Mouse (Mus musculus): Measurements from ENCODE around the gene Adgrf5. TPM values are rescaled to one million over a fixed set of nuclear protein-coding genes. Genes with fewer than 3 reads are reported as not detected.

Gene Adgrf5
- polyA plus RNA-seq, 1 experiment from 2014 or later: 11.0 TPM

GRCm38 (mm10) chr17:43406321-43406720, 46.1 kb downstream of the Adgrf5 start:
- no peaks in the 10 kb centered on the region for H3K4me1 ChIP-seq (replicated peaks; ENCODE audit: control insufficient read depth, insufficient read depth, low read length)
- no peaks in the 10 kb centered on the region for H3K27me3 ChIP-seq (replicated peaks; ENCODE audit: control insufficient read depth, insufficient read depth, low read length)
- ATAC-seq (replicated peaks; ENCODE audit: low FRiP score, low TSS enrichment, low read depth) (no peak), DNase-seq (ENCODE audit: low spot score) (no peak)
- H3K27ac ChIP-seq (ENCODE audit: low read depth): no peak overlapping the region
- no peaks in the 10 kb centered on the region for H3K9me3 ChIP-seq (ENCODE audit: control insufficient read depth, low read length)
- H3K4me2 ChIP-seq (ENCODE audit: low read length): no peak overlapping the region
- H3K9ac ChIP-seq (ENCODE audit: low read length): no peak overlapping the region
- H3K4me3 ChIP-seq (ENCODE audit: low read depth, low read length): no peak overlapping the region
- WGBS: 82% methylated on average over 3 of the region's 3 CpGs
- no peaks in the 10 kb centered on the region for H3K36me3 ChIP-seq (ENCODE audit: control insufficient read depth, insufficient read depth, low read length)

- Histone ChIP-seq H3K4me1 (replicated peaks; ENCODE audit: control insufficient read depth, insufficient read depth, low read length) (no peaks in the 10 kb centered on the region), H3K9me3 (ENCODE audit: control insufficient read depth, low read length) (no peaks in the 10 kb centered on the region), H3K27ac (ENCODE audit: low read depth) (peak overlapping the region; percentile 33; the same call in 1 of the 2 replicates), H3K4me2 (ENCODE audit: low read length) (no peak overlapping the region), H3K27me3 (replicated peaks; ENCODE audit: control insufficient read depth, insufficient read depth, low read length) (no peaks in the 10 kb centered on the region), H3K36me3 (ENCODE audit: control insufficient read depth, insufficient read depth, low read length) (no peaks in the 10 kb centered on the region), H3K9ac (ENCODE audit: low read length) (no peak overlapping the region), H3K4me3 (ENCODE audit: low read depth, low read length) (no peak overlapping the region)
- DNase-seq (ENCODE audit: low spot score): no peak
- peak; percentile 73 for ATAC-seq (replicated peaks; ENCODE audit: low FRiP score, low TSS enrichment, low read depth)
- WGBS: 40% methylated on average over 7 of the region's 7 CpGs
These were observed 47.3 kb downstream of the Adgrf5 start for GRCm38 (mm10) chr17:43407548-43407947.

GRCm38 (mm10) chr17:43413182-43413581, 52.9 kb downstream of the Adgrf5 start:
- ATAC-seq (replicated peaks; ENCODE audit: low FRiP score, low TSS enrichment, low read depth) (no peak), DNase-seq (ENCODE audit: low spot score) (no peak)
- no peak overlapping the region for H3K27ac ChIP-seq (ENCODE audit: low read depth)
- H3K36me3 ChIP-seq (ENCODE audit: control insufficient read depth, insufficient read depth, low read length): no peaks in the 10 kb centered on the region
- no peak overlapping the region for H3K9ac ChIP-seq (ENCODE audit: low read length)
- no peaks in the 10 kb centered on the region for H3K27me3 ChIP-seq (replicated peaks; ENCODE audit: control insufficient read depth, insufficient read depth, low read length)
- no peak overlapping the region for H3K4me3 ChIP-seq (ENCODE audit: low read depth, low read length)
- WGBS: 66% methylated on average over 7 of the region's 7 CpGs
- H3K9me3 ChIP-seq (ENCODE audit: control insufficient read depth, low read length): no peaks in the 10 kb centered on the region
- H3K4me2 ChIP-seq (ENCODE audit: low read length): no peak overlapping the region
- no peaks in the 10 kb centered on the region for H3K4me1 ChIP-seq (replicated peaks; ENCODE audit: control insufficient read depth, insufficient read depth, low read length)

GRCm38 (mm10) chr17:43419204-43419603, 59.0 kb downstream of the Adgrf5 start:
- DNase-seq (ENCODE audit: low spot score) (no peak), ATAC-seq (replicated peaks; ENCODE audit: low FRiP score, low TSS enrichment, low read depth) (no peak)
- Histone ChIP-seq H3K9me3 (ENCODE audit: control insufficient read depth, low read length) (no peaks in the 10 kb centered on the region), H3K4me2 (ENCODE audit: low read length) (no peak overlapping the region), H3K36me3 (ENCODE audit: control insufficient read depth, insufficient read depth, low read length) (no peaks in the 10 kb centered on the region), H3K27me3 (replicated peaks; ENCODE audit: control insufficient read depth, insufficient read depth, low read length) (no peaks in the 10 kb centered on the region), H3K27ac (ENCODE audit: low read depth) (no peak overlapping the region), H3K4me1 (replicated peaks; ENCODE audit: control insufficient read depth, insufficient read depth, low read length) (no peaks in the 10 kb centered on the region), H3K4me3 (ENCODE audit: low read depth, low read length) (no peak overlapping the region), H3K9ac (ENCODE audit: low read length) (no peak overlapping the region)
- WGBS: 77% methylated on average over 5 of the region's 5 CpGs

- no peak overlapping the region for H3K4me2 ChIP-seq (ENCODE audit: low read length)
- no peaks in the 10 kb centered on the region for H3K9me3 ChIP-seq (ENCODE audit: control insufficient read depth, low read length)
- H3K27me3 ChIP-seq (replicated peaks; ENCODE audit: control insufficient read depth, insufficient read depth, low read length): no peaks in the 10 kb centered on the region
- no peak overlapping the region for H3K27ac ChIP-seq (ENCODE audit: low read depth)
- DNase-seq (ENCODE audit: low spot score): no peak
- WGBS: 74% methylated on average over 3 of the region's 3 CpGs
- H3K4me1 ChIP-seq (replicated peaks; ENCODE audit: control insufficient read depth, insufficient read depth, low read length): no peaks in the 10 kb centered on the region
- no peak for ATAC-seq (replicated peaks; ENCODE audit: low FRiP score, low TSS enrichment, low read depth)
- no peak overlapping the region for H3K4me3 ChIP-seq (ENCODE audit: low read depth, low read length)
- H3K36me3 ChIP-seq (ENCODE audit: control insufficient read depth, insufficient read depth, low read length): no peaks in the 10 kb centered on the region
- no peak overlapping the region for H3K9ac ChIP-seq (ENCODE audit: low read length)
These were observed 60.1 kb downstream of the Adgrf5 start for GRCm38 (mm10) chr17:43420381-43420780.

- H3K36me3 ChIP-seq (ENCODE audit: control insufficient read depth, insufficient read depth, low read length): no peaks in the 10 kb centered on the region
- no peak overlapping the region for H3K4me2 ChIP-seq (ENCODE audit: low read length)
- H3K27me3 ChIP-seq (replicated peaks; ENCODE audit: control insufficient read depth, insufficient read depth, low read length): no peaks in the 10 kb centered on the region
- H3K27ac ChIP-seq (ENCODE audit: low read depth): no peak overlapping the region
- no peaks in the 10 kb centered on the region for H3K9me3 ChIP-seq (ENCODE audit: control insufficient read depth, low read length)
- DNase-seq (ENCODE audit: low spot score) (no peak), ATAC-seq (replicated peaks; ENCODE audit: low FRiP score, low TSS enrichment, low read depth) (no peak)
- no peak overlapping the region for H3K9ac ChIP-seq (ENCODE audit: low read length)
- no peaks in the 10 kb centered on the region for H3K4me1 ChIP-seq (replicated peaks; ENCODE audit: control insufficient read depth, insufficient read depth, low read length)
- WGBS: 65% methylated on average over 5 of the region's 5 CpGs
- H3K4me3 ChIP-seq (ENCODE audit: low read depth, low read length): no peak overlapping the region
These were observed 63.7 kb downstream of the Adgrf5 start for GRCm38 (mm10) chr17:43423953-43424352.

GRCm38 (mm10) chr17:43431692-43432091, 71.4 kb downstream of the Adgrf5 start:
- no peak overlapping the region for H3K4me3 ChIP-seq (ENCODE audit: low read depth, low read length)
- no peak overlapping the region for H3K4me2 ChIP-seq (ENCODE audit: low read length)
- no peaks in the 10 kb centered on the region for H3K9me3 ChIP-seq (ENCODE audit: control insufficient read depth, low read length)
- no peak for ATAC-seq (replicated peaks; ENCODE audit: low FRiP score, low TSS enrichment, low read depth)
- H3K27me3 ChIP-seq (replicated peaks; ENCODE audit: control insufficient read depth, insufficient read depth, low read length): no peaks in the 10 kb centered on the region
- no peaks in the 10 kb centered on the region for H3K36me3 ChIP-seq (ENCODE audit: control insufficient read depth, insufficient read depth, low read length)
- WGBS: 42% methylated on average over 5 of the region's 5 CpGs
- no peaks in the 10 kb centered on the region for H3K4me1 ChIP-seq (replicated peaks; ENCODE audit: control insufficient read depth, insufficient read depth, low read length)
- DNase-seq (ENCODE audit: low spot score): no peak
- no peak overlapping the region for H3K9ac ChIP-seq (ENCODE audit: low read length)
- H3K27ac ChIP-seq (ENCODE audit: low read depth): no peak overlapping the region

- H3K4me3 ChIP-seq (ENCODE audit: low read depth, low read length): no peak overlapping the region
- H3K36me3 ChIP-seq (ENCODE audit: control insufficient read depth, insufficient read depth, low read length): no peaks in the 10 kb centered on the region
- no peaks in the 10 kb centered on the region for H3K27me3 ChIP-seq (replicated peaks; ENCODE audit: control insufficient read depth, insufficient read depth, low read length)
- no peaks in the 10 kb centered on the region for H3K4me1 ChIP-seq (replicated peaks; ENCODE audit: control insufficient read depth, insufficient read depth, low read length)
- no peak overlapping the region for H3K27ac ChIP-seq (ENCODE audit: low read depth)
- H3K4me2 ChIP-seq (ENCODE audit: low read length): no peak overlapping the region
- ATAC-seq (replicated peaks; ENCODE audit: low FRiP score, low TSS enrichment, low read depth): no peak
- DNase-seq (ENCODE audit: low spot score): no peak
- no peak overlapping the region for H3K9ac ChIP-seq (ENCODE audit: low read length)
- no peaks in the 10 kb centered on the region for H3K9me3 ChIP-seq (ENCODE audit: control insufficient read depth, low read length)
- WGBS: 87% methylated on average over 8 of the region's 8 CpGs
These were observed 74.2 kb downstream of the Adgrf5 start for GRCm38 (mm10) chr17:43434485-43434884.

GRCm38 (mm10) chr17:43451216-43451615, 91.0 kb downstream of the Adgrf5 start:
- DNase-seq (ENCODE audit: low spot score): no peak
- H3K36me3 ChIP-seq (ENCODE audit: control insufficient read depth, insufficient read depth, low read length): no peaks in the 10 kb centered on the region
- H3K4me1 ChIP-seq (replicated peaks; ENCODE audit: control insufficient read depth, insufficient read depth, low read length): no peaks in the 10 kb centered on the region
- no peak; the same call in 1 of the 2 replicates for ATAC-seq (replicated peaks; ENCODE audit: low FRiP score, low TSS enrichment, low read depth)
- WGBS: 64% methylated on average over 1 of the region's 1 CpGs
- H3K9ac ChIP-seq (ENCODE audit: low read length): no peak overlapping the region
- H3K9me3 ChIP-seq (ENCODE audit: control insufficient read depth, low read length): no peaks in the 10 kb centered on the region
- no peaks in the 10 kb centered on the region for H3K27me3 ChIP-seq (replicated peaks; ENCODE audit: control insufficient read depth, insufficient read depth, low read length)
- no peak overlapping the region for H3K4me2 ChIP-seq (ENCODE audit: low read length)
- no peak overlapping the region for H3K4me3 ChIP-seq (ENCODE audit: low read depth, low read length)
- no peak overlapping the region for H3K27ac ChIP-seq (ENCODE audit: low read depth)

All from intestine, embryonic 14.5 days (tissue).